Mouse (Mus musculus) liver, embryonic 14.5 days (tissue): Measurements from ENCODE around the gene Catspere2.
A peak's percentile ranks its signal among the peaks of the same experiment; 100 is the strongest.
"Not testable (repeated sequence)": the region's sequence is repeated elsewhere in the genome, so short reads cannot be mapped to it uniquely, and the experiment has no call there.

Experiments used
- CTCF ChIP-seq: IDR thresholded peaks from 2 replicates; pipeline ENCODE4 v1.5.1; 2016; ENCODE audit warnings: antibody characterized with exemption, low read depth, control low read depth
- EP300 ChIP-seq: IDR thresholded peaks from 2 replicates; pipeline ENCODE4 v1.6.1; 2016; ENCODE audit warnings: antibody characterized with exemption, low read depth

DNA sequence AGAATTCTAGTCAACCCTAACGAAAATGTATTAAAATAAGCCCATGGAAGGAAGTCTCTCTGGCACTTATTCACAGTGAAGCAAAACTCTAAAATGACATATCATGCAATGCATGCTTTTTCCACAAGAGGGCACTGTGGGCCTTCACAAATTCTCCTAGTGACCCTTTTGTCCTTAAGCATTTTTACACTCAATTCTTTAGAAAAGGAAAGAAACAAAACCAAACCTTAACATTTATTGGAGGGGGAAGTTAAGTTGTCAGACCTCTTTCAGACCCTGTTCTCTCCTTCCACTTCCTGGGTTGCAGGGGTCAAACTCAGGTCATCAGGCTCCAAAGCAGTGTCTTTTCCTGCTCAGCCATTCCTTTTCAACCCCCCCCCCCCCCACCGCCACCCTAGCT, 163.3 kb downstream of the Catspere2 start:
- peak; percentile 48 for TF ChIP-seq CTCF
- not testable (repeated sequence) for TF ChIP-seq EP300
